Mouse (Mus musculus) left cerebral cortex, adult 18-20 months (tissue): ENCODE results near the gene Poc1a. TPM values are rescaled to one million over a fixed set of nuclear protein-coding genes. Genes with fewer than 3 reads are reported as not detected.

Experiments
- DNase-seq, 2 experiments: peaks; one replicate each; pipeline ENCODE4 v3.0.0; 2021 to 2022; ENCODE audit warnings: low spot score in 2 of 2, mixed read lengths in 1 of 2
- total RNA-seq, 2 experiments: library from RNA; stranded (reverse); gene quantifications; 2 replicates each; pipeline ENCODE4 v1.2.3; 2021

The Poc1a gene
- total RNA-seq, 2 experiments from 2014 or later, result 14.8 to 16.1 TPM

GRCm38 (mm10) chr9:106300176-106300803 lies 19.4 kb downstream of the Poc1a start:
- DNase-seq, result peak; percentile 92 to 93

GRCm38 (mm10) chr9:106300949-106301348 lies 20.1 kb downstream of the Poc1a start:
- DNase-seq, result no peak

DNA sequence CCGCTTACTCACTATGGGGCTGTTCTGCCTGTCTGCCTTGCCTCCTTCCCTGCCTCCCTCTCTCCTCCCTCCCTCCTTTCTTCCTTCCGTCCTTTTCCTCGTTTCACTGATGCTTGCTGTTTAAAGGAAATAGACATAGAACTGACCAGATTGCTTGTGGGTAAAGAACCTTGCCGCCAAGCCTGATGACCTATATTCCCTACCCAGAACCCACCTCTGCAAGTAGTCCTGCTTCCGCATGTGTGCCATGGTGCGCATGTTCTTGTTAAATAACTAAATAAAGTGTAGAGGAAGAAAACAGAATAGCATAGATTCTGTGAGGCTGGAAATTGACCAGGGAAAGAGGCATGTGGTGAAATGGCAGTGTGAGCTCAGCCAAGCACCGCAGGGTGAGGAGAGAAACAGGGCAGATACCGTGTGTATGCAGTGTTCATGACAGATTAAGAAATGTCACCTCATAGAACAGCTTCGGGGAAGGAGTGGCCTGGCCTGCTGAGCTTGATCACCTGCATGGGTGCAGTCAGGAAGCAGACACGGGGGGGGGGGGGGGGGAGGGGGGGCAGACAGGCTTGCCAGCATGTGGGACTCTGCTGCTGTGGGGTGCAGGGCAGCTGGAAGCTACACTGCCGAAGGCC lies 20.7 kb downstream of the Poc1a start:
- no peak for DNase-seq

DNA sequence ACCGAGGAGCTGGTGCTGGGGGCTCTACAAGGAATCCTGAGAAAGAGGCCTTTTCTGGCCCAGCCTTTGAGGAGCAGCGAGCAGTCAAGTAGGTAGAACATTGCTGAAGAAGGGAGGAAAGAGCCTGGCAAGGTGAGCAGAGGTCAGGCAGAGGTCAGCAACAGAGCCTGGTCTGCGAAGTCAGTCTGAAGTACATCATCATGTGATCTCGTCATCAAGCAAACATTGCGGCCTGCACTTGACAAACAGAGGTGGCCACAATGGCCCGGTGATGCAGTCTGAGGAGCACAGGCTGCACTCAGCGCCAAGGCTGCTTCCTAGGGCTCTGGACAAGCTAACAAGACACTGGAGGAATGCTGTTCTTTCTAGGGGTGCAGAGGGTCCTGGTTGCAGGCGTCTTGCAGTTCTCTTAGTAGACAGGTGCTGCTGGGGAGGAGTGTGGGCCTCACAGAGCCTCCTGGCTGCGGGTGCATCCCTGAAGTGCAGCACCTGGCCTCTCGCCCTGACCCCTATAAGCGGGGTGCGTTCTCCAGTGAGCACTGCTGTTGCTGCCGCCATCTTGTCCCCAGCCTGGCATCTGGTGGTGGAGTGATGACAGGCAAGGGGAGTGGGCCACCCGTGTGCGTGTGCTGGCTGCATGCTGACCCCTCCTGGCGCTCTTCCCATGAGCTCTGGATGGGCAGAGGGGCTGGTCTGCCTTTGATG lies 21.7 kb downstream of the Poc1a start:
- DNase-seq, result no peak

DNA sequence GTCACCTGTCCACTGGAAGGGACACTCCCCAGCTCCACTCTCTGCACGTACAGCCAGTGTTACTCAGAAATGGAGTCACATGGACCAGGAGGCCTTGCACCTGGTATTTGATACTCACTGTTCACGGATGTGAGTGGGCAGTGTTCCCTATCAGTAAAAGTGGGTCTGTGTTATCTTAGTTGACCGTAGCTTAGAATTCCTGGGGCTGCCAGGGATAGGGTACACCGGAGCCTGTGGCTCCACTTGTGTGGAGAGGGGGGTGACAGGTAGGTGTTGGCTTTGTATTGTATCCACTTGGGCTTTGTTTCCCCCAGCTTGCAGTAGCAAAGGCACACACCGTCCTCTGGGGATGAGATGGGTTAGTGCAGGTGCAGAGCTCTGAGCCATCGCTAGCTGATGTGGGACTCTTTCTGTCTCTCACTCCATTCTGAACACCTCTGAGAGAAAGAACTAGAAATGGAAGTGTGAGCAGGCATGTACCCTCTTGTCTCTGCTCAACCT lies 22.6 kb downstream of the Poc1a start:
- no peak for DNase-seq

DNA sequence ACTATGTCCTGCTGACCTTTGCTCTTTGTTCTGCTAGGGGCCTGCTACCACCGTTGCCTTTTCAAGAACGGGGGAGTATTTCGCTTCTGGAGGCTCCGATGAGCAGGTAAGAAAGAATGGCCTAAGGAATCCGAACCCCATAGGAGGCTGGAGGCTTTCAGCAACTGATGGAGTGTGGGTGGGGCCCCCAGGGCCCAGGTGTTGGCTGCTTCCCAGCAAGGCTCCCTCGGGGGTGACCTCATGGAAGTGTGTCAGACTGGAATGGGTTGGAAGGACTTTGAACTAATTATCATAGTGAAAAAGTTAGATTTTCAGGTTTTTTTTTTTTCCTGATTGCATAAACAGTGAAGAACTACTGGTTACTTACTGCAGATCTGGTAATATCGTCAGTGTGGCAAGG lies 24.4 kb downstream of the Poc1a start:
- DNase-seq, result no peak

- peak; percentile 80 to 88 for DNase-seq
Measured at GRCm38 (mm10) chr9:106306662-106307351, 25.9 kb downstream of the Poc1a start.

DNA sequence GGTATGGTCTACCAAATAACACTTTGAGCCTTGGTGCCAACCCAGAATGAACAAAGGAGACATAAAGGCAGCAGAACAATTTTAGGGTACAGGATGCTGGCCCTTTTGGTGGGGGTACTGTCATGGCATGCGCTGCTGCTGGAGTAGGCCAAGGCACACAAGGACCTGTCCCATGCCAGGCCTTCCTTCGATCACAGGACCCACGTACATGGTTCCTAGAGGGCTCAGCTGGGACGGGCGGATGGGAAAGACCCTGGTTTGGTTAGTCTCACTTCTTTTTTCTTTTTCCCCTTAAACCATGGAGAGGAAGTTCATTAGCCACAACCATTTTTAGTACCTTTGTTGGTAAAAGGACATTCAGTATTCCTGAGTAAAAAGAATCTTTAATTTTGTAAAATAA lies 27.3 kb downstream of the Poc1a start:
- no peak for DNase-seq

DNA sequence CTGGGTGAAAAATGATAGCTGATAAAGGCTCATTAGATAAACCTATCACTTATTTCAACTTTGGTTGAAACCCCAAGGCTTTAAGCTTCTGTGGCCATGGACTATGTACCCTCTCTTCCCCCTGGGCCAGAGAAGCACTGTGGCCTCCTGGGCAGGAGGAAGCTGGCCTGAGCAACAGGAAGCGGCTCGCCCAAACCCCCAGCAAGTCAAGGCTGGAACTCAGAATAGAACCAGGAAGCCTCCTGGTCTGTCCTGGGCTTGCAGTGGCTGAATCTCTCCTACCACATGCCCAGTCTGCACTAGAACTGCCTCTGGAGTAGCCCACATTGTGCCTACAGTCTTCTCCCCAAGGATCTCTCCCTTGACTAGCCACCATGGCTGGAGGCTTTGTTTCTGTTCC lies 27.7 kb downstream of the Poc1a start:
- no peak for DNase-seq

DNA sequence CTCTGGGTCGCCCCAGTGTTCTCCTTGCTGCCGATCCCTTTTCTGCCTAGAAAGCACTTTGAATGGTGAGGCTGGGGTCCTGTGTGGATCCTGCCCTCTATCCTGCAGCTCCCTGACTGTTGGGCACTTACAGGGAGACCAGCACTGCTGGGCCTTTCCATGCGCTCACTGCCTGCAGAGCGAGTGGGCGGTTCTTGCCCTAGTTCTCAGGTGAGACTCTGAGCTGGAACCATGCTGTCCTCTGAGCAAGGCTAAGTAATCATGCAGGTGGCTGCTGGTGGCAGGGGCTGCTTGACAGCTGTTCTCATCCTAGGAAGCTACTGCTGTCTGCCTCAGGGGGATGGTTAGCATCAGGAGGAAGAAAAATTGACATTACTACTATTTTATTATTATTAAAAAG lies 28.1 kb downstream of the Poc1a start:
- DNase-seq, result no peak

DNA sequence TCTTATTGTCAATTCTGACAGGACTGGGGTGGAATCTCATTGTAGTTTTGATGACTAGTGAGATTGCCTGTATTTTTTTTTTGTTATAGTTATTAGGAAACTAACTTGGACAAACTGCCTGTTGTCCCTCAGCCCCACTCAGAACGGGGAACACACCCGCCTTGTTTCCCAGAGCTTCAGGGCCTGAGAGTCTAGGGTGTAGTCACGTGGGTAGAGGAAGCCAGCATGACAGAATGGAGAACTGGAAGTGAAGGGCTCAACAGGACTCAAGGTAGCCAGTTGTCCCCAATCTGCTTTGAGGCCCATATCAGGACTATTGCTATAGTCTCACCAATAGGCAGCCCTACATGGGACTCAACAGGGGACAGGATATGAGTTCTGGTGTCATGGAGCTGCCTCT lies 29.0 kb downstream of the Poc1a start:
- no peak for DNase-seq

DNA sequence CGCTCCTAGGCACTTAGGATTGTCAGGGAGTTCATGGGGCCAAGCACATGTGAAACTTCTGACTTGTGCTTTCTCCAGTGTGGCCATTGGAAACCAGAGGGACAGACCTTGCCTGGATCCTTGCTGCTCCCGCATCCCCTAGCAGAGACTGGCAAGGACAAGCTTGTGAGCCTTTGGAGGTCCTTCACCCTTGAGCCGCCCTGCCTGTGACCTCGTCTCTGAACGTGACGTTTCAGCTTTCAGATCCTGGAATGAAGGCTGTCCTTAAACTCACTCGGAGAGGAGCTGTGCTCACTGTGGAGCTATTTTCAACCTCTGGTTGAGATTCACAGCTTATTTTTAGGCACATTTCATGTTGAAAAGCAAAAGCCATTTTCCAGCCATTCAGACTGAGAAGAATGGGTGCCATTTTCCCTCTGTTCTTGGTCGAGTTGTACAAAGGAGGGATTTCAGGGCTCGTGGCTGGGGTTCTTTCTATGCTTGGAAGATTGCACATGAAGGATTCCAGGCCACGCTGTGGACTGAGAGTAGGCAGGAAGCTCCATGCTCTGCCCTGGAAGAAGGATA lies 30.8 kb downstream of the Poc1a start:
- no peak for DNase-seq

GRCm38 (mm10) chr9:106312950-106313360 lies 32.1 kb downstream of the Poc1a start:
- DNase-seq, result no peak

DNA sequence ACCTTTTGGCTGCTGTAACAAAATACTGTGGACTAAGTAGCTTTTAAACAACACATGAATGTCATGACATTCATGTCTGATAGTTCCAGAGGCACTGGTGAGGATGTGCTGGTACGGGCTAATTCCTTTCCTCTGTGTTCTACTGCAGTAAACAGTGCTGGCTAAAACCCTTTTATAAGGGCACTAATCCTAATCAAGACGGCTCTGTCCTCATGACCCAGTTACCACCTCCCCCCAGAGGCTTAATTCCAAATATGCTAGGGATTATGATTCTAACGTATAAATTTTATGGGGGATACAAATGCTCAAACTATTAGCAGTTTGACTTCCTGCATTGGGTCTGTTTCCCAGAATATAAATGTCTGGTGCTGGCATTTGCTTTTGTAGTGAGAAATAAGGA lies 33.3 kb downstream of the Poc1a start:
- no peak for DNase-seq

DNA sequence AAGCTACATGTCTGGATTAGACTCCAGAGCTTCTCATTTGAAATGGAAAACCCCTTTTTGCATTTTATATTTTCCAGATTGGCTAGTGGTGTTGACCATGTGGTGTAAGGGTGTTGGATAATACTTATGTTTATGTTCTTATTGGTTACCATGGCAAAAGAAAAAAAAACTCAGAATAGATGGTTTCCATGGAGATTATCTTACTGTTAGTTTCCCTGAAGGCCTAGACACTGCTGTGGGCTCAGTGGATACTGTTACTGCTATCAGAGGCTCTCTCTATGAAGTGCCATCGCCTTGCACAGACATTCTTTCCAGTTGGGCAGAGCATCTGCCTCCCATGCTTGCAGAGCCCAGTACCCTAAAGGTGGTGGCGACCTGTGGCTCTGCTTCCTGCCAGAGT lies 37.2 kb downstream of the Poc1a start:
- DNase-seq, result no peak

GRCm38 (mm10) chr9:106319095-106319494 lies 38.2 kb downstream of the Poc1a start:
- no peak for DNase-seq

DNA sequence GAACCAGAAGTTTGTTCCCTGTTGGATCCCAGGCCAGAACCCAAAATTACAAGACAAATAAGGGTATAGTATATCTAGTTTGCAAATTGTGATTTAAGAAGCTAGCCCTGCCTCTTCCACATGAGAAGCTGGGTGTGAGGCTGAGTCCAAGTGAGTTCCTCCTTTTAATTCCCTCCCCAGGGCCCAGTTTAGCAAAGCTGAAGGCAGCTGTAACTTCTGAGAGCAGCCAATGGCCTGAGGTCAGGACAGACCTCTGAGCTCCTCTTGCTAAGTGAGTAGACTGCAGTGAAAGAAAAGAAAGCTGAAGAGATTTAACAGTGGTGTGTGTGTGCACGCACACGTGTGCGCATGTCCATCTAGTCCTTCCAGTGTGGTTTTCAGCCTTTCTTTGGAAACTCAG lies 41.6 kb downstream of the Poc1a start:
- DNase-seq, result no peak

GRCm38 (mm10) chr9:106326241-106326640 lies 45.4 kb downstream of the Poc1a start:
- no peak for DNase-seq

- peak; percentile 51 to 65 for DNase-seq
Measured at GRCm38 (mm10) chr9:106327125-106327809, 46.4 kb downstream of the Poc1a start.

GRCm38 (mm10) chr9:106328068-106328610 lies 47.3 kb downstream of the Poc1a start:
- no peak for DNase-seq
